Mouse (Mus musculus) spleen, adult 12 weeks (tissue): ENCODE results near the gene Frmpd3.
"Not testable (repeated sequence)": the region's sequence is repeated elsewhere in the genome, so short reads cannot be mapped to it uniquely, and the experiment has no call there.

Experiments used
- DNase-seq: peaks from one replicate; pipeline ENCODE4 v3.0.0; 2022; ENCODE audit warnings: low spot score

Gene Frmpd3

GRCm38 (mm10) chrX:140341656-140342392 is at the start of gene Frmpd3:
TSS of gene Frmpd3 (plus strand) at chrX:140342263.
- no peak for DNase-seq

GRCm38 (mm10) chrX:140303731-140304130 is 38.3 kb upstream of the Frmpd3 start:
- DNase-seq: no peak

- DNase-seq: no peak
These were observed 36.4 kb upstream of the Frmpd3 start for GRCm38 (mm10) chrX:140305652-140306051.

GRCm38 (mm10) chrX:140317931-140318330 is 24.1 kb upstream of the Frmpd3 start:
- no peak for DNase-seq

GRCm38 (mm10) chrX:140319131-140319530 is 22.9 kb upstream of the Frmpd3 start:
- no peak for DNase-seq

- not testable (repeated sequence) for DNase-seq
These were observed 21.4 kb upstream of the Frmpd3 start for GRCm38 (mm10) chrX:140320671-140321070.

- DNase-seq: no peak
These were observed 515 bp downstream of the Frmpd3 start for GRCm38 (mm10) chrX:140342393-140343163.

GRCm38 (mm10) chrX:140375628-140376027 is 33.6 kb downstream of the Frmpd3 start:
- no peak for DNase-seq

- DNase-seq: no peak
These were observed 57.9 kb downstream of the Frmpd3 start for GRCm38 (mm10) chrX:140399986-140400385.

- DNase-seq: no peak
These were observed 60.8 kb downstream of the Frmpd3 start for GRCm38 (mm10) chrX:140402904-140403303.

GRCm38 (mm10) chrX:140406079-140406478 is 64.0 kb downstream of the Frmpd3 start:
- DNase-seq: no peak

GRCm38 (mm10) chrX:140406501-140406900 is 64.4 kb downstream of the Frmpd3 start:
- no peak for DNase-seq

- DNase-seq: no peak
These were observed 65.5 kb downstream of the Frmpd3 start for GRCm38 (mm10) chrX:140407593-140407992.

GRCm38 (mm10) chrX:140418467-140418866 is 76.4 kb downstream of the Frmpd3 start:
- no peak for DNase-seq

GRCm38 (mm10) chrX:140427124-140427523 is 85.1 kb downstream of the Frmpd3 start:
- no peak for DNase-seq

GRCm38 (mm10) chrX:140428252-140428651 is 86.2 kb downstream of the Frmpd3 start:
- no peak for DNase-seq

GRCm38 (mm10) chrX:140429985-140430384 is 87.9 kb downstream of the Frmpd3 start:
- no peak for DNase-seq

GRCm38 (mm10) chrX:140430506-140430905 is 88.4 kb downstream of the Frmpd3 start:
- DNase-seq: no peak

- no peak for DNase-seq
These were observed 89.9 kb downstream of the Frmpd3 start for GRCm38 (mm10) chrX:140431981-140432380.

- no peak for DNase-seq
These were observed 90.7 kb downstream of the Frmpd3 start for GRCm38 (mm10) chrX:140432786-140433185.

GRCm38 (mm10) chrX:140437906-140438305 is 95.8 kb downstream of the Frmpd3 start:
- DNase-seq: no peak

- DNase-seq: no peak
These were observed 103.5 kb downstream of the Frmpd3 start for GRCm38 (mm10) chrX:140445551-140445950.

GRCm38 (mm10) chrX:140450071-140450470 is 108.0 kb downstream of the Frmpd3 start:
- no peak for DNase-seq
